Mouse (Mus musculus): Measurements from ENCODE around the gene Rbm25. TPM values are rescaled to one million over a fixed set of nuclear protein-coding genes. Genes with fewer than 3 reads are reported as not detected.

Gene Rbm25
- polyA plus RNA-seq, 1 experiment from 2014 or later = 256 TPM

DNA sequence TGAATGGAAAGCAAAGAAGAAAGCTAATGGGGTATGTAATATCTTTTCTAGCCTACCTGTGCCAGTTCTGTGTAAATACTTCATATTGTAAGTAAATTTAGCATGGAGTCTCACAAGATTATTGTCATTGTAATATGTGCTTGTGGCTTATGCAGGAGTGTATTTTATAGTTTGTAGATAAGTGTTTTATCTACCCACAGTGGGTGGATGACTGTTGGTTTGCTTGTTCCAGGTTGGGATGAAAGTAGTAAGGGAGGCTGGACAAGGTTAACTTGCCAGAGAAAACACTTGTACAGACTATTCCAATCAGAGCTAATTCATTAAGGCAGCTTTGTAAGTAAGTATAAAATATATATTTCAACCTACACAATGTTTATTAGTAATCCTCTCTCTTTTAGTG lies 20.4 kb downstream of the Rbm25 start:
- Histone ChIP-seq H3K27me3 (no peaks in the 10 kb centered on the region), H3K36me3 (peaks cover 57% of the 10 kb centered on the region), H3K4me2 (replicated peaks) (no peak overlapping the region), H3K9me3 (replicated peaks) (no peaks in the 10 kb centered on the region), H3K4me3 (replicated peaks) (no peak overlapping the region), H3K9ac (no peak overlapping the region), H3K27ac (replicated peaks) (no peak overlapping the region), H3K4me1 (no peaks in the 10 kb centered on the region)
- ATAC-seq (ENCODE audit: insufficient number of reproducible peaks, low FRiP score, low TSS enrichment, low read depth) = no peak

DNA sequence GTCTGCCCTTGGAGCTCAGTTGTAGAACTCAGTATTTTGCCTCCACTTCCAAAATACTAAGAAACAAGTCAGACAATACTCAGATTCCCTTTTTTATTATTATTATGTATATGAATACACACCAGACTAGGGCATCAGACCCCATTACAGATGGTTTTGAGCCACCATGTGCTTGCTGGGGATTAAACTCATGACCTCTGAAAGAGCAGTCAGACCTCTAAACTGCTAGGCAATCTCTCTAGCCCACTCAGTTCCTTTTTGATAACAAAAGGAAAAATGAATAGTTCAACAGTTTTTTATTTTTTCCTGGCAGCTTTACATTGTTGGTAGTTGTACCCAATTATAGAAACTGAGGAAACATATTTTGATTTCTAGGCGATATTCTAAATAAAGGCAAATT lies 54.4 kb downstream of the Rbm25 start:
- Histone ChIP-seq H3K4me1 (peaks cover 16% of the 10 kb centered on the region; the same call in 1 of the 2 replicates), H3K27ac (replicated peaks) (no peak overlapping the region), H3K27me3 (no peaks in the 10 kb centered on the region), H3K9ac (no peak overlapping the region), H3K36me3 (peaks cover 18% of the 10 kb centered on the region), H3K9me3 (replicated peaks) (no peaks in the 10 kb centered on the region), H3K4me3 (replicated peaks) (no peak overlapping the region), H3K4me2 (replicated peaks) (no peak overlapping the region)
- ATAC-seq (ENCODE audit: insufficient number of reproducible peaks, low FRiP score, low TSS enrichment, low read depth) = no peak
- WGBS = 89% methylated on average over 1 of the region's 1 CpGs

DNA sequence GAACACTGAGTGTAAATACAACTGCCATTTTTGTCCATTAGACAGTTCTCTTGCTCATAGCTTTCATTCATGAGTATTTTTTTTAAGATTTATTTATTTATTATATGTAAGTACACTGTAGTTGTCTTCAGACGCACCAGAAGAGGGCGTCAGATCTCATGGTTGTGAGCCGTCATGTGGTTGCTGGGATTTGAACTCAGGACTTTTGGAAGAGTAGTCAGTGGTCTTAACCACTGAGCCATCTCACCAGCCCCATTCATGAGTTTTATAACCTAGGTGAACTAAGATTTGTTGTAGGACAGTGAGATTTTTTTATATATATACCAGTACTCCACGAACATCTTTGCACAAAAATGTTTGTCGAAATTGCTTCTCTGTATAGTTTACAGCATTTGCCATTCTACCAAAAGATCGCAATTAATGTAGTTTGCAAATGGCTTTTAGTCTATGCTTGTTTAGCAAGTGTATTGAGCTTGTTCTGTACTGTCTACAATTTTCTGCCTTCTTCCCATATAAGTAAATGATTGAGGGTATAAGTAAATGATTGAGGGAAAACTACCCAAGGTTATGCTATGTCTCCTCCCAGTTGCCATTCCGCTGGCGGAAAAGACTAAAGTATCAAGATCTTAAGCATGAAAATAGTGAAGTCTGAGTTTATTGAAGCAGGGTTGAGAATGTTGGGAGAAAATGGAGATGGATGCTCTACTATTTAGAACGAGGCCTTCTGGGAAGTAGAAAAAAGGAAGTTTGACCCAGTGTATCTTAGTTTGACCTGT lies 55.7 kb downstream of the Rbm25 start:
- ATAC-seq (ENCODE audit: insufficient number of reproducible peaks, low FRiP score, low TSS enrichment, low read depth) = no peak
- Histone ChIP-seq H3K27me3 (no peaks in the 10 kb centered on the region), H3K27ac (replicated peaks) (0 out of 2 replicates have a peak overlapping the region, but pooled peaks have one; percentile 1), H3K4me2 (replicated peaks) (no peak overlapping the region), H3K9ac (no peak overlapping the region), H3K9me3 (replicated peaks) (no peaks in the 10 kb centered on the region), H3K4me1 (peaks cover 16% of the 10 kb centered on the region; the same call in 1 of the 2 replicates), H3K36me3 (peaks cover 11% of the 10 kb centered on the region), H3K4me3 (replicated peaks) (no peak overlapping the region)
- 89% methylated on average over 9 of the region's 9 CpGs for WGBS

GRCm38 (mm10) chr12:83687934-83688315 lies 56.9 kb downstream of the Rbm25 start, which contains the start of gene Psen1:
Gene Psen1 (plus strand): TSS chr12:83688152.
- Histone ChIP-seq H3K27ac (replicated peaks) (peak within 1 kb of the TSS; percentile 96), H3K9ac (peak within 1 kb of the TSS; percentile 90), H3K4me3 (replicated peaks) (peak within 1 kb of the TSS; percentile 98), H3K9me3 (replicated peaks) (no peaks in the 10 kb centered on the region), H3K36me3 (0 out of 2 replicates have a peak, but pooled peaks cover 8% of the 10 kb centered on the region), H3K4me1 (peaks cover 16% of the 10 kb centered on the region; the same call in 1 of the 2 replicates), H3K27me3 (no peaks in the 10 kb centered on the region), H3K4me2 (replicated peaks) (peak within 1 kb of the TSS; percentile 50)
- ATAC-seq (ENCODE audit: insufficient number of reproducible peaks, low FRiP score, low TSS enrichment, low read depth) = peak; percentile 98
- WGBS = 0% methylated on average over 38 of the region's 38 CpGs

DNA sequence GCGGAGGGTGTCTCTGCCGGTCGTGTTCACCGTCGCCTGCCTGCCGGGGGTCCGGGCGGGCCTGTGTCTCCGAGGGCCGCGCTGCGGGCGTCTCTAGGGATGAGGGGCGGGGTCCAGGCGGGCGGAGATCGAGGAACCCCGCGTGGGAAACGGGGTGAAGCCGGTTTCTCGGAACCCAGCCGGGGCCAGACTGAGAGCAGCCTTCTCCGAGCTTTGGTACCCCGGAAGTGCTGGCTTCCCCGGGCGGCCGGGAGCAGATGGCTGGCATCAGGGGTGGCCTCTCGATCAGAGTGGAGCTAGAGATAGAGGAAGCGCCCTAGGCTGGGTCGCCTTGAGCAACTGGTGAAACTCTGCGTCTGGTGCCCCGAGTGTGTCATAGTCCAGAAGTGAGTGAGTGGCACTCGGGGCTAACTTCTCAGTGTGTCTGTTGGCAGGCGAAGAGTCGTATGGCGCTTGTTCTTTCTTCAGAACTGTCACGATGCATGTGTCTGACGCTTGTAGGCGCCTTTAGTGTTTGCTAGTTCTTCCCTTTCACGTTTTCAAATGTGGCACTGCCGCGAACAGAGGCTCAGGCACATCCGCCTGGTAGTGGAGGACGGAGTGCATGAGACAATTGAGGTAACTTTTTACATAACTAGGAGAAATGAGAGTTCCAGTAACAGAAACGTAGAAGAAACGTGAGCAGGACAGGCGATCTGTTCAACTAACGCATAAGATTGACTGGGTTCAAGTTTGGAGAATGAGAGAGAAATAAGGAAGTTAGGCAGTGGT lies 57.5 kb downstream of the Rbm25 start:
- Histone ChIP-seq H3K27me3 (no peaks in the 10 kb centered on the region), H3K36me3 (0 out of 2 replicates have a peak, but pooled peaks cover 6% of the 10 kb centered on the region), H3K27ac (replicated peaks) (peak overlapping the region; percentile 96), H3K4me3 (replicated peaks) (peak overlapping the region; percentile 98), H3K4me1 (peaks cover 16% of the 10 kb centered on the region; the same call in 1 of the 2 replicates), H3K4me2 (replicated peaks) (peak overlapping the region; percentile 50), H3K9ac (peak overlapping the region; percentile 90), H3K9me3 (replicated peaks) (no peaks in the 10 kb centered on the region)
- peak; percentile 83 for ATAC-seq (ENCODE audit: insufficient number of reproducible peaks, low FRiP score, low TSS enrichment, low read depth)
- under 1% methylated on average over 49 of the region's 49 CpGs for WGBS

DNA sequence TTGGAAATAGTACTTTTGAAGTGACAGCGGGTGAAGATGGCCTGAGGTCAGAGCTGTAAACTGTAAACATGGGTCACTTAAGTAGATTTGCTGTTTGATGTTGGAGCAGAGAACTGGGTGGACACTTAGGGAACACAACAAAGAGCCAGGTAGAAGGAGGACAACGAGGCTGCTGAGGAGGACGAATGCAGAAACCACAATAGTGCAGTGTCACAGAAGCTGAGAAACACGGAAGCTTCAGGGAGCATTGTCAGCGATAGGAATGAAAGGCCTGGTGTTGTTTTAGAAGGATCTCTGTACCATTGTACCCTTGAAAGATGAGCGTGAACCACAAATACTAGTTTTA lies 58.0 kb downstream of the Rbm25 start:
- 0 out of 2 replicates have a peak, but pooled peaks cover 3% of the 10 kb centered on the region for H3K36me3 ChIP-seq
- H3K9ac ChIP-seq = peak overlapping the region; percentile 90; the same call in 1 of the 2 replicates
- H3K4me2 ChIP-seq (replicated peaks) = peak overlapping the region; percentile 50
- H3K27me3 ChIP-seq = no peaks in the 10 kb centered on the region
- H3K4me3 ChIP-seq (replicated peaks) = peak overlapping the region; percentile 98
- peak overlapping the region; percentile 96 for H3K27ac ChIP-seq (replicated peaks)
- 18% methylated on average over 6 of the region's 6 CpGs for WGBS
- H3K9me3 ChIP-seq (replicated peaks) = no peaks in the 10 kb centered on the region
- ATAC-seq (ENCODE audit: insufficient number of reproducible peaks, low FRiP score, low TSS enrichment, low read depth) = no peak
- peaks cover 16% of the 10 kb centered on the region; the same call in 1 of the 2 replicates for H3K4me1 ChIP-seq

DNA sequence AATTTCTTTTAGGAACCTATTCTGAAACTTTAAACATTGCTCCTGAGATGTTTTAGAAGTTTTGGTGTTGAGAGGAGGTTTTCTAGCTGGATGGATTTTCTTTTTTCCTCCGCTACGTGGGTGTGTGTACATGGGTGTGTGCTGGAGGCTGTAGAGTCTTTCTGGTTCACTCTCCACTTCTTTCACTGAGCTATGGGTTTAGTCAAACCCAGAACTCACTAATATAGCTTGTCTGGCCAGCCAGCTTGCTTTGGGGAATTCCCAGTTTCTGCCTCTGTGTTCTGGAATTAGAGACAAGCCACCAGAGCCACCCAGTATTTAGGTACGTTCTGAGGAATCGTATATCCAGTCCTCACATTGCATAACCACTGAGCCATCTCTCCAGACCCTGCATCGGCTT lies 63.0 kb downstream of the Rbm25 start:
- no peak for ATAC-seq (ENCODE audit: insufficient number of reproducible peaks, low FRiP score, low TSS enrichment, low read depth)

GRCm38 (mm10) chr12:83694669-83695068 lies 63.6 kb downstream of the Rbm25 start:
- Histone ChIP-seq H3K9ac (no peak overlapping the region), H3K4me1 (0 out of 2 replicates have a peak, but pooled peaks cover 5% of the 10 kb centered on the region), H3K27me3 (no peaks in the 10 kb centered on the region), H3K9me3 (replicated peaks) (no peaks in the 10 kb centered on the region), H3K4me2 (replicated peaks) (no peak overlapping the region), H3K36me3 (peaks cover 8% of the 10 kb centered on the region), H3K27ac (replicated peaks) (no peak overlapping the region), H3K4me3 (replicated peaks) (no peak overlapping the region)
- 89% methylated on average over 3 of the region's 3 CpGs for WGBS
- ATAC-seq (ENCODE audit: insufficient number of reproducible peaks, low FRiP score, low TSS enrichment, low read depth) = no peak

More for the DNA sequence above, 63.0 kb downstream of the Rbm25 start:
- Histone ChIP-seq H3K9me3 (replicated peaks) (no peaks in the 10 kb centered on the region), H3K9ac (no peak overlapping the region), H3K27me3 (no peaks in the 10 kb centered on the region), H3K4me3 (replicated peaks) (no peak overlapping the region), H3K4me1 (0 out of 2 replicates have a peak, but pooled peaks cover 11% of the 10 kb centered on the region), H3K27ac (replicated peaks) (no peak overlapping the region), H3K4me2 (replicated peaks) (no peak overlapping the region), H3K36me3 (0 out of 2 replicates have a peak, but pooled peaks cover 3% of the 10 kb centered on the region)
- 80% methylated on average over 5 of the region's 5 CpGs for WGBS

- H3K36me3 ChIP-seq = peaks cover 16% of the 10 kb centered on the region
- H3K9ac ChIP-seq = no peak overlapping the region
- H3K9me3 ChIP-seq (replicated peaks) = no peaks in the 10 kb centered on the region
- WGBS = 80% methylated on average over 4 of the region's 4 CpGs
- ATAC-seq (ENCODE audit: insufficient number of reproducible peaks, low FRiP score, low TSS enrichment, low read depth) = no peak
- H3K4me1 ChIP-seq = no peaks in the 10 kb centered on the region
- H3K4me3 ChIP-seq (replicated peaks) = no peak overlapping the region
- no peak overlapping the region for H3K27ac ChIP-seq (replicated peaks)
- H3K27me3 ChIP-seq = no peaks in the 10 kb centered on the region
- H3K4me2 ChIP-seq (replicated peaks) = no peak overlapping the region
Observed at GRCm38 (mm10) chr12:83698637-83699036, 67.6 kb downstream of the Rbm25 start.

DNA sequence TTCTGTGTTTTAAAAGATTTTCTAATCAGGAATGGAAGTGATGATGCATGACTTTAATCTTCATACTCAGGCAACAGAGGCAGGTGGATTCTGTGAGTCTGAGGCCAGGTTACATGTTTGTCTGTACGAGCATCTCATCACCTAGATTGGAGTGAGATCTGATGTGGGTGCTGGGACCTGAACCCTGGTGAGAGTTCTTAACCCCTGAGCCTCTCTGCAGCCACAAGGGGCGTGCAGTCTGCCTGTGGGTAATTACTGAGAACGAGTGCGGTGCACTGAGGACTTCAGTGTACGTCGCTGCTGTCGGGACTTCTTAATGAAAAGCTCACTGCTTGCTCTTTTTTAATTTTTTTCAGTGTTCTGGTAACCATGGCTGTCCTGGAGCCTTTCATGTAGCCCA lies 70.6 kb downstream of the Rbm25 start:
- no peak overlapping the region for H3K4me3 ChIP-seq (replicated peaks)
- H3K36me3 ChIP-seq = peaks cover 23% of the 10 kb centered on the region
- H3K9me3 ChIP-seq (replicated peaks) = no peaks in the 10 kb centered on the region
- no peak for ATAC-seq (ENCODE audit: insufficient number of reproducible peaks, low FRiP score, low TSS enrichment, low read depth)
- no peak overlapping the region for H3K9ac ChIP-seq
- no peak overlapping the region for H3K27ac ChIP-seq (replicated peaks)
- H3K4me2 ChIP-seq (replicated peaks) = no peak overlapping the region
- 82% methylated on average over 7 of the region's 7 CpGs for WGBS
- H3K4me1 ChIP-seq = no peaks in the 10 kb centered on the region
- no peaks in the 10 kb centered on the region for H3K27me3 ChIP-seq

DNA sequence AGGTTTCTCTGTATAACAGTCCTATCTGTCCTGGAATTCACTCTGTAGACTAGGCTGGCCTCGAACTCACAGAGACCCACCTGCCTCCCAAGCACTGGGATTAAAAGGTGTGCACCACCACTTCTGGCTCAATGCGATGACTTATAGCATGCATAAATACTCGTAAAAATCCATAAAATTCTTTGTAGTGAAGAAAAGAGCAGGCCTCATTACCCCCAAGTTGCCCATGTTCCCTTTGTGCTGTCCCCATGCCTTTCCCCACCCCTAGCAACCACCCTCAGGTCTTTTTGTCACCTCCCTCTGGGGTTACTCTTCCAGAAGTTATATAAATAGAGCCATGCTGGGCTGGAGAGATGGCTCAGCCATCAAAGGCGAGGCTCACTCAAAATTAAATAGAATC lies 71.8 kb downstream of the Rbm25 start:
- Histone ChIP-seq H3K4me3 (replicated peaks) (no peak overlapping the region), H3K27ac (replicated peaks) (no peak overlapping the region), H3K9me3 (replicated peaks) (no peaks in the 10 kb centered on the region), H3K27me3 (no peaks in the 10 kb centered on the region), H3K4me2 (replicated peaks) (no peak overlapping the region), H3K36me3 (peaks cover 30% of the 10 kb centered on the region), H3K4me1 (no peaks in the 10 kb centered on the region), H3K9ac (no peak overlapping the region)
- ATAC-seq (ENCODE audit: insufficient number of reproducible peaks, low FRiP score, low TSS enrichment, low read depth) = no peak
- 87% methylated on average over 4 of the region's 4 CpGs for WGBS
